Mouse (Mus musculus): Measurements from ENCODE around the gene Thpo. TPM values are rescaled to one million over a fixed set of nuclear protein-coding genes. Genes with fewer than 3 reads are reported as not detected.
A peak's percentile ranks its signal among the peaks of the same experiment; 100 is the strongest.

The Thpo gene
- total RNA-seq (2021): under 1 TPM; 0.15 to 0.36 TPM
- long read RNA-seq, experiment 1: 0 reads
- long read RNA-seq, experiment 2: 0 reads

DNA sequence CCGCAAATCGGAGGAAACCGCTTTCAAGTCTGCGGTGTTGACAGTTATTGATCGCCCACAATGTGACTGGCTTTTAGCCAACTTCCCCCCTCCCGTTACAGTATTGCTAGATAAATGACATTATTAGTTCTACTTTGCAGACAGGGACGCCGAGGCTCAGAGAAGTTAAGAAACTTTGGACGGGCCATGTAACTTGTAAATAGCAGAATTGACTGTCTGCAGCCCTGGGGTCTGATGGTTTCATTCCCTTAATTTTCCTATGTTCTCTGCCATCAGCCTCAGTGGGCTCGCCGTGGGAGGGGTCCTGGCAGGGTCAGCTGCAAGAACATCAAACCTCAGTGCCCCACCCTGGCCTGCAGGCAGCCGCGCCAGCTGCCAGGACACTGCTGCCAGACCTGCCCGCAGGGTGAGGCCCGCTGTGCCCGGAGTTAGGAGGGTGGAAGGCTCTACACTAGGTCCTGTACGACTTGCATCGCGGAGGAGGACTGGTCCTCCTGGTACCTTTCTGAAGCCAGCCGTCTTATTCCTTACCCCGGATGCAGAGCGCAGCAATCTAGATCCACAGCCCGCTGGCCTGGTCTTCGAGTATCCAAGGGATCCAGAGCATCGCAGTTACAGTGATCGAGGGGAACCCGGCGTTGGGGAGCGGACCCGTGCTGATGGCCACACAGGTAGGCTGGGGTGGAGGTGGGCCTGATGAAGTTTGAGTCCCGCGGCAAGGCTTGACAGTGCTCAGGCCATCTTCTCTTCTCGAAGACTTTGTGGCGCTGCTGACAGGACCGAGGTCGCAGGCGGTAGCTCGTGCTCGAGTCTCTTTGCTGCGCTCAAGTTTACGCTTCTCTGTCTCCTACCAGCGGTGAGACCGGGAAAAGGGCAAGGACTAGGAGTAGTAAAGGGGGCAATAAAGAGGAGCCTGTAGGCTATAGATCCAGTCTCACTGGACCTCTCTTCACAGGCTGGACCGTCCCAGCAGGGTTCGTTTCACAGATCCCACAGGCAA lies at the start of gene Thpo:
Thpo (minus strand) TSS at position 781 of the 1,000 bp plus-strand sequence.
- intact Hi-C loops (cut with DNase I): no loop called here
- DNase-seq: no peak

- intact Hi-C loops (cut with DNase I): no loop called here
- DNase-seq: no peak
Measured at GRCm38 (mm10) chr16:20783891-20784290, 49.6 kb upstream of the Thpo start.

- intact Hi-C loops (cut with DNase I): no loop called here
- DNase-seq: no peak
Measured at GRCm38 (mm10) chr16:20781101-20781630, 46.9 kb upstream of the Thpo start.

DNA sequence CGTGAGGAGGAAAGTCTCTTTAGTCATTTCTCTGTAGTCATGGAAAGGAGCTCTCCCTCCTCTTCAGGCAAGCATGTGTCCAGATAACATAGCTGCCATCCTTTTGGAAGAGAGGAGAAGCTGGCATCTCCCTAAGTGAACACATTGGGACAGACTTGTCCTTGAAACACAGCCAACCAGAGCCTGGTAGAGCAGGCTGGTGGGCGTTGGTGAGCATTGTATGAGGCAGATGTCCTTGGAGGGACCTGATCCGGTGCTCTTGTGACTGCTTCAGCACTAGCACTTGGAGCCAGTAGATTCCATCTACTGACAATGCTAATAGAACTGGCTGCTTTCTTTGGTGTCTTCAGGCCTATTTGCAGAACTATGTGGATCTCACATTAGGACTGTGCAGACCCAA lies 45.5 kb upstream of the Thpo start:
- intact Hi-C loops (cut with DNase I): no loop called here

GRCm38 (mm10) chr16:20775021-20775420 lies 40.7 kb upstream of the Thpo start:
- intact Hi-C loops (cut with DNase I): no loop called here
- DNase-seq: no peak

More for the DNA sequence above, 45.5 kb upstream of the Thpo start:
- DNase-seq: no peak

- intact Hi-C loops (cut with DNase I): loop anchor here (2.0 kb wide), 1 partner anchor 56 kb away; no protein-coding TSS in a partner anchor
Measured at GRCm38 (mm10) chr16:20765244-20765643, 30.9 kb upstream of the Thpo start.

GRCm38 (mm10) chr16:20761681-20762080 lies 27.4 kb upstream of the Thpo start:
- intact Hi-C loops (cut with DNase I): loop anchor here (1.0 to 5.0 kb wide), 2 partner anchors 37 to 264 kb away; partner anchors contain the start of gene Eif2b5
- DNase-seq: peak; percentile 37 to 78

More at GRCm38 (mm10) chr16:20765244-20765643, 30.9 kb upstream of the Thpo start:
- DNase-seq: peak; percentile 47 to 53

DNA sequence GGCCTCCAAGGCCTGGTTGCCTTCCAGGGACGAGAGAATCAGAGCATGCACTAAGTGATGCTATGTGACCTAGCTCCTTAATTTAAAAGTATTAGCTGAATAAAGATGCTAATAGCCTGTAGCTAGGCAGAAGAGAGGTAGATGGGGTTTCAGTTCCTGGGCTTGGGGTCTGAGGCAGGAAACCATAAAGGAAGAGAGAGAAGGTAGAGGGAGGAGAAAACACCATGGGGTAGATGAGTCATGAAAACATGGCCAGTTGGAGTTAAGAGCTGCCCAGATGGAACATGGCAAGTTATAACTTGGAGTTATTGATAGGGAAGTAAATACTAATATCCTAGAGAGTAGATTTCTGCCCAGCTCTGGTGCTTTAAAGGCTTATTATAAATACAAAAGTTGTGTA lies 23.1 kb upstream of the Thpo start:
- intact Hi-C loops (cut with DNase I): no loop called here
- DNase-seq: no peak

DNA sequence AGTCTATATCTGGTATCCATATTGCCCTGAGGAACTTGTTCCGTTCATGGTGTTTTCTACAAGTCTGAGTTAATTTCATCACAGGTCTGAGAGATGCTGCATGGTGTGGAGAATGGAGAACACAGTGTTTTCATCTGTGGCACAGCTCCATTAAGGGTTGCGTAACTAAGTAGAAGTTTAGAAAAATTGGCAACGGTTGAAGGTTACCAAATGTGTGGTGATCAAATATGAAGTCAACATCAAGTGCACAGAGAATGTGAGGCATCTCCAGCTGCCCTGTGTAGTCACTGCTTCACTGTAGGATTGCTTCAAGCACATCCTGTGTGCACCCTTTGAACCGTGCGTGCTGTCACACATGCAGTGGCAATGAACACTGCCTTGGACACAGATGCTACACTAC lies 21.7 kb upstream of the Thpo start:
- intact Hi-C loops (cut with DNase I): no loop called here
- peak; percentile 46 to 49 for DNase-seq

GRCm38 (mm10) chr16:20750518-20750917 lies 16.2 kb upstream of the Thpo start:
- intact Hi-C loops (cut with DNase I): no loop called here
- no peak for DNase-seq

GRCm38 (mm10) chr16:20746641-20747040 lies 12.3 kb upstream of the Thpo start:
- intact Hi-C loops (cut with DNase I): no loop called here
- peak; percentile 77 to 82 for DNase-seq

DNA sequence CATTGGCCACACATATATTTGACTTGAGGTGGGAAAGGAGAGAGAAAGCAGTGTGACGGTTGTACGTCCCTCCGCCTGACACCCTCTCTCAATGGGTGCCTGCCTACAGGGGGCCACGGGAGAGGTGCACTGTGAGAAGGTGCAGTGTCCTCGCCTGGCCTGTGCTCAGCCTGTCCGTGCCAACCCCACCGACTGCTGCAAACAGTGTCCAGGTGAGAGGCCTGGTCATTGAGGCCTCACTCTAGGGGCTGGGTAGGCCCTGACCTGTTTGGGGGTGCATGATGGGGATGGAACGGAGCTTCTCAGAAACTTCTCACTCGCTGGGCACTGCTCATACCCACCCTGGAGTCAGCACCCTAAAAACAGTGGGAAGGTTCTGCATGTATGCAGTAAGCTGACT lies 5.5 kb upstream of the Thpo start:
- DNase-seq: no peak
- intact Hi-C loops (cut with DNase I): no loop called here

- DNase-seq: no peak
- intact Hi-C loops (cut with DNase I): no loop called here
Measured at GRCm38 (mm10) chr16:20736823-20737222, 2.5 kb upstream of the Thpo start.

GRCm38 (mm10) chr16:20736168-20736567 lies 1.9 kb upstream of the Thpo start:
- DNase-seq: no peak
- intact Hi-C loops (cut with DNase I): no loop called here

GRCm38 (mm10) chr16:20735651-20736050 lies 1.3 kb upstream of the Thpo start:
- DNase-seq: no peak
- intact Hi-C loops (cut with DNase I): no loop called here

DNA sequence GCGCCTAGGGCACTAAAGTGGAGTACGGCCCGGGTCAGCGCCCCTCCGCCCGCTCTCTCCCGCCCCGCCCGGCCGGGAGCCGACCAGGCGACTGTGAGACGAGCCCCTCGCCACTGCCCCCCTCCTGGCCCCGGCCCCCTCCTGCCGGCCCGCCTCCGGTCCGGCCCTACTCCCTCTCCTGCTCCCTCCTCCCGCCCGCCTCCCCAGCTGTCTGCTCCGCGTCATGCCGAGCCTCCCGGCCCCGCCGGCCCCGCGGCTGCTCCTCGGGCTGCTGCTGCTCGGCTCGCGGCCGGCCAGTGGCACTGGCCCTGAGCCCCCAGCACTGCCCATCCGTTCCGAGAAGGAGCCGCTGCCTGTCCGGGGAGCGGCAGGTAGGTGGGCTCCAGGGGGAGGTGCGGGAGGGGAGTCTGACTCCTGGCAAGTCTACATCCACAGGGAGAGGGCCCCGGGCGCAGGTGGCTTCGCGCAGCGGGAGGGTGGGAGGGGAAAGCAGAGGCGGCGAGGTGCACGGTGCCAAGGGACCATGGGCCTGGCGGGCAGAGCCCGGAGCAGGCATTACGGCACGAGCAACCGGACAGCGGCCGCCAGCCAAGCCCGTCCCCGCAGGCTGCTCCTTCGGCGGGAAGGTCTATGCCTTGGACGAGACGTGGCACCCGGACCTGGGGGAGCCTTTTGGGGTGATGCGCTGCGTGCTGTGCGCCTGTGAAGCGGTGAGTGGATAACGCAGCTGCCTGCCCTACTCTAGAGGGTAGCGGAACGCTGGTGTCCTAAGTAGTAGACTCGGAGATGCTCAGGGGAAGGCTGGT lies 1.2 kb downstream of the Thpo start, which contains the start of gene Chrd:
Chrd (plus strand) TSS at position 203 of the 806 bp plus-strand sequence.
- intact Hi-C loops (cut with DNase I): no loop called here
- peak; percentile 77 to 78 for DNase-seq

DNA sequence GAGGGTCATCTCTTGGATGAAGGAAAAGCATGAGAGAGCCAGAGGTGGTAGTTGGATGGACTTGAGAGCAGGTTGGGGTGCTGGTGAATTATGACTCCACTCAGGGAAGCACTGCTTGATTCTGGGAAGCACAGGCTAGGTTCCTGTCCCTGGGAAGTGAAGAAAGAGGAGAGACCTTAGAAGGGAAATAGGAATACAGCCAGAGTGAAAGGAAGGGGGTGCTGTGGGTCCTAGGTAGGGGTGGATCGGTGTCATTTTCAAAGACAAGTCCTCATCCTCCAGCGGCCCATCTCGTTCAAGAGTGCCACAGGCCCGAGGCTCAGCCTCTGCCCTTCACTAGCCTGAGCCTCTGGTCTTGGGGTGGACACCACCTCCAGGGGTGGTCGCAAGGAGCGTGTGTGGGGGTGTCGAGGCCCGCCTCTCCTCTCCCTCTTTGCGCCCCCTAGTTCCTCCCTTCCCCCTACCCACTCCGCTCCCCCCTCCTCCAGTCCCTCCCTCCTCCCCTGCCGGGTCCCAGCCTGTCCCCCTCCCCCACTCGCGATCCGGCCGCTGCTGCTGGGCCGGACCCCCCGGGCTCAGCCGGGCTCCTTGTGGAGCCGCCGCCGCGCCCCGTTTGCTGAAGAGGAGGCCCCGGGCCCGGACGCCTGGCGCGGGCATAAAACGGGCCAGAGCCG lies 1.9 kb downstream of the Thpo start:
- DNase-seq: no peak
- intact Hi-C loops (cut with DNase I): no loop called here

DNA sequence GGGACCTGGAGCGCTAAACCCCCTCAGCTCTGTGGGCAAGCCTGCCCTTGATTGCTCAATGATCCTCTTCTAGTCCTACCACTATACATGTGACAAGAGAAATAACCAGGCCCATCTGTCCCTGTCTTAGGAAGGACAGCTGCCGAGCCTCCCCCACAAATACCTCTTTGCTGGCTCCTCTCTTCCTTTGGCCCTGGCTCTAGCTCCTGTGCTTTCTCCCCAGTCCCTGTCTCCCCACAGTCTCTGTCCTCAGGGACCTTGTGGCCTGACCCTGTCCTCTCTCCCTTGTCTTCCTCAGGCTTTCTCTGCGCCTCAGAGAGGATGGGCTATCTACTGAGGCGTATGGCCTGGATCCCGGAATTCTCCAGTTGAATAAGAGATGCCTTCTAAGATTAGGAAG lies 2.6 kb downstream of the Thpo start:
- intact Hi-C loops (cut with DNase I): no loop called here
- no peak for DNase-seq

- no peak for DNase-seq
- intact Hi-C loops (cut with DNase I): no loop called here
Measured at GRCm38 (mm10) chr16:20730293-20730711, 4.0 kb downstream of the Thpo start.

GRCm38 (mm10) chr16:20726384-20726783 lies 7.9 kb downstream of the Thpo start:
- intact Hi-C loops (cut with DNase I): loop anchor here (5.0 to 10.0 kb wide), 2 partner anchors 168 to 466 kb away; no protein-coding TSS in a partner anchor
- no peak for DNase-seq

All from heart, postnatal 14 days (tissue).